Mouse (Mus musculus) heart, postnatal 0 days (tissue): ENCODE data around the gene Cpa2. TPM values are rescaled to one million over a fixed set of nuclear protein-coding genes. Genes with fewer than 3 reads are reported as not detected.

Source experiments
- ATAC-seq: fragments of 200-750 bp; cut with Nextera tagmentation; 2 replicates; pipeline ENCODE4 v1.8.0; 2017; ENCODE audit warnings: low read depth, moderate number of reproducible peaks, moderate library complexity; ENCODE audit not compliant: insufficient read depth
- DNase-seq: peaks from one replicate; pipeline ENCODE4 v3.0.0-alpha.2; 2016; ENCODE audit warnings: low spot score
- H3K27ac ChIP-seq: fragments of 300-500 bp; sonication (generic); 2 replicates; pipeline ENCODE4 v1.5.1; 2014; ENCODE audit warnings: low read depth, mild to moderate bottlenecking
- H3K27me3 ChIP-seq: fragments of 300-500 bp; sonication (generic); 2 replicates; pipeline ENCODE4 v1.6.1; 2014; ENCODE audit warnings: low read length, mixed read lengths; ENCODE audit not compliant: control insufficient read depth, insufficient read depth
- H3K36me3 ChIP-seq: fragments of 300-500 bp; sonication (generic); replicated peaks from 2 replicates; pipeline ENCODE4 v1.6.1; 2014; ENCODE audit warnings: low read length, mixed read lengths; ENCODE audit not compliant: control insufficient read depth, insufficient read depth
- H3K4me1 ChIP-seq: fragments of 300-500 bp; sonication (generic); 2 replicates; pipeline ENCODE4 v1.6.1; 2014; ENCODE audit warnings: antibody characterized with exemption; ENCODE audit not compliant: control insufficient read depth, insufficient read depth
- H3K4me2 ChIP-seq: fragments of 300-500 bp; sonication (generic); 2 replicates; pipeline ENCODE4 v1.6.1; 2014; ENCODE audit warnings: low read depth, mild to moderate bottlenecking, low read length, moderate library complexity
- H3K4me3 ChIP-seq: fragments of 300-500 bp; sonication (generic); 2 replicates; pipeline ENCODE4 v1.5.1; 2014; ENCODE audit warnings: low read depth, low read length
- H3K9ac ChIP-seq: fragments of 300-500 bp; sonication (generic); replicated peaks from 2 replicates; pipeline ENCODE4 v1.6.1; 2014; ENCODE audit warnings: low read depth, low read length, mixed read lengths
- H3K9me3 ChIP-seq: fragments of 300-500 bp; sonication (generic); replicated peaks from 2 replicates; pipeline ENCODE4 v1.6.1; 2016; ENCODE audit warnings: low read length; ENCODE audit not compliant: control insufficient read depth
- CTCF ChIP-seq: IDR thresholded peaks from 2 replicates; pipeline ENCODE4 v1.5.1; 2016; ENCODE audit warnings: antibody characterized with exemption, control low read depth, low read depth
- EP300 ChIP-seq: IDR thresholded peaks from 2 replicates; pipeline ENCODE4 v1.6.1; 2016; ENCODE audit warnings: antibody characterized with exemption, low read depth
- WGBS: fragments of 180-500 bp; shearing (Covaris S2); extraction: QIAGEN DNeasy Blood & Tissue Kit; methylation state at CpG from one replicate; pipeline ENCODE4 v1.1.7; 2014; 5-methylcytosine and 5-hydroxymethylcytosine counted together
- polyA plus RNA-seq: library from polyadenylated mRNA; unstranded; fragments of >200 nt; fragmentation: Nextera tagmentation; extraction: Ambion mirVana; gene quantifications from 2 replicates; pipeline ENCODE4 v1.2.1, GENCODE M21; 2015
- total RNA-seq: library from RNA; depleted of rRNA; stranded (reverse); fragments of >200 nt; gene quantifications from 2 replicates; pipeline ENCODE4 v1.2.3, GENCODE M21; 2014; ENCODE audit warnings: low replicate concordance

Gene Cpa2
- total and polyA plus RNA-seq, 2 experiments from 2014 or later = 2.7 TPM; not detected in 1

- Histone ChIP-seq H3K27me3 (no peaks in the 10 kb centered on the region), H3K9ac (no peak overlapping the region), H3K4me1 (peaks cover 9% of the 10 kb centered on the region), H3K4me2 (no peak overlapping the region), H3K9me3 (no peaks in the 10 kb centered on the region), H3K27ac (no peak overlapping the region), H3K36me3 (no peaks in the 10 kb centered on the region), H3K4me3 (no peak overlapping the region)
- WGBS = 30% methylated on average over 9 of the region's 9 CpGs
- ATAC-seq (no peak), DNase-seq (no peak)
- TF ChIP-seq CTCF (no peak), EP300 (no peak)
These were observed 27.1 kb upstream of the Cpa2 start for GRCm38 (mm10) chr6:30514242-30514641.

- H3K36me3 ChIP-seq = no peaks in the 10 kb centered on the region
- peak; percentile 15; the same call in 1 of the 2 replicates for TF ChIP-seq CTCF
- TF ChIP-seq EP300 = no peak
- H3K27ac ChIP-seq = no peak overlapping the region
- no peak for DNase-seq
- no peak for ATAC-seq
- H3K27me3 ChIP-seq = no peaks in the 10 kb centered on the region
- H3K9ac ChIP-seq = no peak overlapping the region
- H3K9me3 ChIP-seq = no peaks in the 10 kb centered on the region
- no peak overlapping the region for H3K4me3 ChIP-seq
- H3K4me2 ChIP-seq = no peak overlapping the region
- 67% methylated on average over 11 of the region's 11 CpGs for WGBS
- peaks cover 6% of the 10 kb centered on the region for H3K4me1 ChIP-seq
These were observed 21.0 kb upstream of the Cpa2 start for GRCm38 (mm10) chr6:30520400-30520799.

GRCm38 (mm10) chr6:30525456-30526332, 15.7 kb upstream of the Cpa2 start:
- no peak for DNase-seq
- ATAC-seq = no peak
- Histone ChIP-seq H3K4me1 (peaks cover 41% of the 10 kb centered on the region), H3K9me3 (no peaks in the 10 kb centered on the region), H3K9ac (no peak overlapping the region), H3K36me3 (no peaks in the 10 kb centered on the region), H3K27ac (peak overlapping the region; percentile 59), H3K4me2 (no peak overlapping the region), H3K4me3 (no peak overlapping the region), H3K27me3 (no peaks in the 10 kb centered on the region)
- 46% methylated on average over 7 of the region's 7 CpGs for whole genome bisulfite sequencing
- no peak for TF ChIP-seq CTCF
- TF ChIP-seq EP300 = no peak

- Histone ChIP-seq H3K4me3 (no peak overlapping the region), H3K9me3 (no peaks in the 10 kb centered on the region), H3K36me3 (no peaks in the 10 kb centered on the region), H3K4me2 (peak overlapping the region; percentile 13; the same call in 1 of the 2 replicates), H3K27me3 (no peaks in the 10 kb centered on the region), H3K4me1 (peaks cover 41% of the 10 kb centered on the region), H3K27ac (peak overlapping the region; percentile 65), H3K9ac (no peak overlapping the region)
- ATAC-seq (0 out of 2 replicates have a peak, but pooled peaks have one; percentile 14), DNase-seq (no peak)
- TF ChIP-seq EP300 (no peak), CTCF (no peak)
- WGBS = 27% methylated on average over 19 of the region's 19 CpGs
These were observed 14.5 kb upstream of the Cpa2 start for GRCm38 (mm10) chr6:30526586-30527515.

- DNase-seq = peak; percentile 81
- Histone ChIP-seq H3K9ac (no peak overlapping the region), H3K27me3 (no peaks in the 10 kb centered on the region), H3K9me3 (no peaks in the 10 kb centered on the region), H3K4me1 (peaks cover 41% of the 10 kb centered on the region), H3K27ac (peak overlapping the region; percentile 54), H3K4me3 (no peak overlapping the region), H3K4me2 (no peak overlapping the region), H3K36me3 (no peaks in the 10 kb centered on the region)
- no peak for TF ChIP-seq EP300
- TF ChIP-seq CTCF = no peak
- peak; percentile 72 for ATAC-seq
- 10% methylated on average over 6 of the region's 6 CpGs for WGBS
These were observed 12.6 kb upstream of the Cpa2 start for GRCm38 (mm10) chr6:30528800-30529199.
